Mouse (Mus musculus): ENCODE measurements around the gene Sel1l2.

DNA sequence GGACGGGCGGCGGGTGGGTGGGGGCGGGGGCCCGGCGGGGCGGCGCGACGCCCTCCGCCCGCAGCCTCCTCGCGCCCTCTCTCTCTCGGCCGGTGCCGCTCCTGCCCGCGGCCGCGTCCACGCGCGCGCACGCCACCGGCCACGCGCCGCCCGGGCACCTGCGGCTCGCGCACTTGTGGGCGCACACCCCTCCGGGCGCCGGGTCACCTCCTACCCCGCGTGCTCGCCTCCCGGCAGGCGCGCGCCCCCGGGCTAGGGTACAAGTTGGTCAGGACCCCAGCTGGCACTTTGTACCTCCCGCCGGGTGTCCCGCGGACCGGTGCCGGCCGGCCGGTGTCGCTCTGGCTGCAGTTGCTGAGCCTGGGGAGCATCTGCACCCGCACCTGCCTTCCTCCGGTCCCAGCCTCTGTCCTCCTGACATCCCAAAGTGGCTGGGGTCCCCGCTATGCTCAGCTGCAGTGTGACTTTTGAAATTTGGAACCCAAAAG is 6.3 kb upstream of the Sel1l2 start:
- no peak for TF ChIP-seq CTCF (IDR thresholded peaks at IDR 0.05; ENCODE audit: control insufficient read depth, insufficient read depth, low read length)
- no peak for TF ChIP-seq POLR2A (IDR thresholded peaks at IDR 0.05; ENCODE audit: borderline replicate concordance, control insufficient read depth, low read depth, low read length)
